Mouse (Mus musculus) CH12.LX (cell line): ENCODE measurements around the gene Atp10a. TPM values are rescaled to one million over a fixed set of nuclear protein-coding genes. Genes with fewer than 3 reads are reported as not detected.

Experiments used
- DNase-seq: peaks from one replicate; pipeline ENCODE4 v3.0.0-alpha.2; 2013; ENCODE audit errors: extremely low read depth
- H3K27ac ChIP-seq: 2 replicates; pipeline ENCODE4 v1.5.1; 2012; ENCODE audit warnings: low read depth, mild to moderate bottlenecking, control low read depth, moderate library complexity; ENCODE audit not compliant: insufficient read depth
- H3K27me3 ChIP-seq: replicated peaks from 2 replicates; pipeline ENCODE3; 2012; ENCODE audit warnings: inconsistent platforms
- H3K36me3 ChIP-seq, 2 experiments: replicated peaks in 1 of 2; 2 replicates each; pipeline versions ENCODE3 to v1.6.1; 2012; ENCODE audit warnings: inconsistent platforms in 1 of 2, low read length in 1 of 2, mild to moderate bottlenecking in 1 of 2, mixed read lengths in 1 of 2, moderate library complexity in 1 of 2; ENCODE audit not compliant: control insufficient read depth in 1 of 2, insufficient read depth in 1 of 2
- H3K4me1 ChIP-seq, 2 experiments: 2 replicates each; pipeline ENCODE4 v1.6.1; 2012; ENCODE audit warnings: inconsistent platforms in 1 of 2, moderate library complexity in 1 of 2; ENCODE audit not compliant: insufficient read depth in 2 of 2, control insufficient read depth in 1 of 2
- H3K4me2 ChIP-seq: 2 replicates; pipeline ENCODE4 v1.6.1; 2012; ENCODE audit warnings: low read depth, mild to moderate bottlenecking, control low read depth; ENCODE audit not compliant: poor library complexity, insufficient read depth, severe bottlenecking
- H3K4me3 ChIP-seq, 3 experiments: fragments of 150-350 bp in 1 of 3; sonication (generic) in 1 of 3; replicated peaks in 1 of 3; 2 replicates each; pipeline versions ENCODE3 to v1.5.1; 2011 to 2012; ENCODE audit warnings: low read depth in 2 of 3, low read length in 2 of 3, mild to moderate bottlenecking in 2 of 3, moderate library complexity in 2 of 3, control low read depth in 1 of 3, improper control_type of control experiment in 1 of 3, inconsistent platforms in 1 of 3, mixed read lengths in 1 of 3; ENCODE audit not compliant: poor library complexity in 1 of 3
- H3K79me2 ChIP-seq: replicated peaks from 2 replicates; pipeline ENCODE4 v1.6.1; 2012; ENCODE audit warnings: mild to moderate bottlenecking, moderate library complexity; ENCODE audit not compliant: control insufficient read depth, poor library complexity, insufficient read depth, severe bottlenecking; ENCODE audit errors: extremely low read depth
- H3K9ac ChIP-seq: 2 replicates; pipeline ENCODE4 v1.6.1; 2012; ENCODE audit warnings: low read depth, mild to moderate bottlenecking, control low read depth, moderate library complexity; ENCODE audit not compliant: insufficient read depth
- H3K9me3 ChIP-seq: replicated peaks from 2 replicates; pipeline ENCODE3; 2012; ENCODE audit warnings: low read length, inconsistent platforms, mixed read lengths
- CHD2 ChIP-seq: IDR thresholded peaks from 2 replicates; pipeline ENCODE4 v1.6.1; 2011; ENCODE audit warnings: low read length, improper control_type of control experiment
- E2F4 ChIP-seq: IDR thresholded peaks from 2 replicates; pipeline ENCODE4 v1.6.1; 2011; ENCODE audit warnings: low read depth, low read length, improper control_type of control experiment; ENCODE audit not compliant: insufficient replicate concordance
- ELF1 ChIP-seq: IDR thresholded peaks from 2 replicates; pipeline ENCODE4 v1.6.1; 2014; ENCODE audit warnings: low read depth, mild to moderate bottlenecking, inconsistent platforms, low read length, improper control_type of control experiment
- ETS1 ChIP-seq: conservative IDR thresholded peaks from 2 replicates; pipeline ENCODE4 v1.6.1; 2012; ENCODE audit warnings: low read depth, mild to moderate bottlenecking, inconsistent platforms, low read length, improper control_type of control experiment, moderate library complexity
- HCFC1 ChIP-seq: IDR thresholded peaks from 2 replicates; pipeline ENCODE4 v1.6.1; 2012; ENCODE audit warnings: low read depth, mild to moderate bottlenecking, inconsistent platforms, low read length, improper control_type of control experiment
- IRF4 ChIP-seq: IDR thresholded peaks from 2 replicates; pipeline ENCODE4 v1.6.1; 2014; ENCODE audit warnings: low read depth, mild to moderate bottlenecking, inconsistent platforms, low read length, improper control_type of control experiment
- MAFK ChIP-seq: IDR thresholded peaks from 2 replicates; pipeline ENCODE4 v1.6.1; 2011; ENCODE audit warnings: low read length, improper control_type of control experiment; ENCODE audit not compliant: insufficient replicate concordance
- MEF2A ChIP-seq: IDR thresholded peaks from 2 replicates; pipeline ENCODE4 v1.6.1; 2014; ENCODE audit warnings: low read depth, mild to moderate bottlenecking, inconsistent platforms, low read length, improper control_type of control experiment, borderline replicate concordance
- MXI1 ChIP-seq: IDR thresholded peaks from 2 replicates; pipeline ENCODE4 v1.6.1; 2011; ENCODE audit warnings: mild to moderate bottlenecking, low read depth, low read length, improper control_type of control experiment
- POLR2AphosphoS2 ChIP-seq: IDR thresholded peaks from 2 replicates; pipeline ENCODE4 v1.6.1; 2011; ENCODE audit warnings: low read depth, low read length, improper control_type of control experiment
- RAD21 ChIP-seq: IDR thresholded peaks from 2 replicates; pipeline ENCODE4 v1.6.1; 2011; ENCODE audit warnings: low read depth, mild to moderate bottlenecking, low read length, improper control_type of control experiment, moderate library complexity
- RCOR1 ChIP-seq: conservative IDR thresholded peaks from 2 replicates; pipeline ENCODE4 v1.6.1; 2012; ENCODE audit warnings: low read depth, mild to moderate bottlenecking, inconsistent platforms, low read length, improper control_type of control experiment
- SIN3A ChIP-seq: IDR thresholded peaks from 2 replicates; pipeline ENCODE4 v1.6.1; 2012; ENCODE audit warnings: low read length, improper control_type of control experiment, inconsistent platforms
- TBP ChIP-seq: conservative IDR thresholded peaks from 2 replicates; pipeline ENCODE4 v1.6.1; 2011; ENCODE audit warnings: low read depth, low read length, improper control_type of control experiment
- USF1 ChIP-seq: IDR thresholded peaks from 2 replicates; pipeline ENCODE4 v1.6.1; 2014; ENCODE audit warnings: low read depth, mild to moderate bottlenecking, inconsistent platforms, low read length, improper control_type of control experiment
- ZMIZ1 ChIP-seq: IDR thresholded peaks from 2 replicates; pipeline ENCODE4 v1.6.1; 2012; ENCODE audit warnings: low read depth, mild to moderate bottlenecking, inconsistent platforms, low read length, improper control_type of control experiment
- dilution Hi-C: fragments of 300-500 bp; cut with MboI; formaldehyde crosslinking; loops from 2 replicates; pipeline ENCODE4 v1.14.3; 2020; ENCODE audit warnings: low sequenced_read_pairs; ENCODE audit not compliant: extremely low pct_unique_long_range_greater_than_20kb, extremely low pct_ligation_motif_present
- in situ Hi-C: fragments of 300-500 bp; cut with MboI; formaldehyde crosslinking; loops from 3 replicates; pipeline ENCODE4 v1.14.3; 2019; ENCODE audit warnings: low sequenced_read_pairs, low pct_ligation_motif_present, low pct_unique_long_range_greater_than_20kb, mixed read lengths
- polyA plus RNA-seq: library from polyadenylated mRNA; unstranded; fragments of >175 nt; gene quantifications from 2 replicates; pipeline ENCODE4 v1.2.1, GENCODE M21; 2012; ENCODE audit warnings: low read depth; ENCODE audit not compliant: insufficient read length
- total RNA-seq, 2 experiments: library from RNA; depleted of rRNA; stranded (reverse); fragments of 300-350 nt in 1 of 2; fragments of >200 nt in 1 of 2; gene quantifications; 2 replicates each; pipeline ENCODE4 v1.2.3; 2012 to 2014

The Atp10a gene
- total and polyA plus RNA-seq, 3 experiments: not detected

- in situ Hi-C loops (no loop called here), dilution Hi-C loops (no loop called here)
- H3K79me2 ChIP-seq: no peaks in the 10 kb centered on the region
- no peaks in the 10 kb centered on the region for H3K27me3 ChIP-seq
- no peak for TF ChIP-seq IRF4
- no peak for TF ChIP-seq MEF2A
- TF ChIP-seq USF1: no peak
- DNase-seq: no peak
- H3K9me3 ChIP-seq: peaks cover 70% of the 10 kb centered on the region
- no peaks in the 10 kb centered on the region for H3K36me3 ChIP-seq
- H3K27ac ChIP-seq: no peak overlapping the region
- H3K4me2 ChIP-seq: no peak overlapping the region
- no peak overlapping the region for H3K4me3 ChIP-seq
- no peaks in the 10 kb centered on the region for H3K4me1 ChIP-seq
- H3K9ac ChIP-seq: no peak overlapping the region
Measured at GRCm38 (mm10) chr7:58755846-58756245, 99.9 kb downstream of the Atp10a start.

GRCm38 (mm10) chr7:58757331-58757730 is 101.4 kb downstream of the Atp10a start:
- no peak overlapping the region for H3K27ac ChIP-seq
- H3K4me3 ChIP-seq: no peak overlapping the region
- peaks cover 63% of the 10 kb centered on the region for H3K9me3 ChIP-seq
- no peak overlapping the region for H3K4me2 ChIP-seq
- dilution Hi-C loops: no loop called here
- H3K79me2 ChIP-seq: no peaks in the 10 kb centered on the region
- H3K9ac ChIP-seq: no peak overlapping the region
- H3K36me3 ChIP-seq: no peaks in the 10 kb centered on the region
- DNase-seq: no peak
- in situ Hi-C loops: no loop called here
- H3K27me3 ChIP-seq: no peaks in the 10 kb centered on the region
- no peaks in the 10 kb centered on the region for H3K4me1 ChIP-seq
- no peak for TF ChIP-seq RAD21
- TF ChIP-seq HCFC1: no peak
- TF ChIP-seq E2F4: no peak
- TF ChIP-seq CHD2: no peak
- no peak for TF ChIP-seq MAFK
- no peak for TF ChIP-seq IRF4
- TF ChIP-seq TBP: no peak
- no peak for TF ChIP-seq ETS1
- TF ChIP-seq ELF1: no peak

- H3K9me3 ChIP-seq: peaks cover 56% of the 10 kb centered on the region
- TF ChIP-seq ZMIZ1 (no peak), MXI1 (no peak), RCOR1 (no peak), POLR2AphosphoS2 (no peak), SIN3A (no peak), USF1 (no peak), CHD2 (no peak), IRF4 (no peak)
- TF ChIP-seq, all 38 proteins: peak for 0
- DNase-seq: no peak
- no peak overlapping the region for H3K4me2 ChIP-seq
- H3K36me3 ChIP-seq: no peaks in the 10 kb centered on the region
- in situ Hi-C loops (no loop called here), dilution Hi-C loops (no loop called here)
- no peak overlapping the region for H3K9ac ChIP-seq
- no peak overlapping the region for H3K27ac ChIP-seq
- H3K4me1 ChIP-seq: no peaks in the 10 kb centered on the region
- no peak overlapping the region for H3K4me3 ChIP-seq
- H3K27me3 ChIP-seq: no peaks in the 10 kb centered on the region
- no peaks in the 10 kb centered on the region for H3K79me2 ChIP-seq
Measured at GRCm38 (mm10) chr7:58758396-58758795, 102.4 kb downstream of the Atp10a start.
